Mouse (Mus musculus): ENCODE data around the gene Cfdp1.
A peak's percentile ranks its signal among the peaks of the same experiment; 100 is the strongest.

The Cfdp1 gene

GRCm38 (mm10) chr8:111853861-111854501, at the start of gene Cfdp1:
Gene Cfdp1, minus strand, starts transcription at chr8:111854291.
- ATAC-seq (ENCODE audit: low TSS enrichment): peak; percentile 100

GRCm38 (mm10) chr8:111902080-111902479, 48.0 kb upstream of the Cfdp1 start:
- ATAC-seq (ENCODE audit: low TSS enrichment): no peak

GRCm38 (mm10) chr8:111898586-111898985, 44.5 kb upstream of the Cfdp1 start:
- ATAC-seq (ENCODE audit: low TSS enrichment): no peak

DNA sequence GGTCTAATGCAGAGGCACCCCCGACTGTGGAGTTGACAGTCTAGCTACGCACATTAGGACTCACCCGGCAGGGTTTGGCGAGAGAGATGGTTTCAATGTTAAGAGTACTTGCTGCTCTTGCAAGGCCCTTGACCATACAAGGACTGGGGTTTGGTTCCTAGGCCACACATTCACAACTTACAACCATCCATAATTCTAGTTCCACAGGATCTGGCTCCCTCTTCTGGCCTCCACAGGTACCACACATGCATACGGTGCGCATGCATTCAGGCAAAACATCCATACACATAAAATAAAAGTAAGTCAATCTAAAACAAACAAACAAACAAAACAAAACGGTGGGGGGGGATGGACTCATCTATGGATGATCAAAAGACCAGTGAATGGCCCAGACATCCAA, 40.9 kb upstream of the Cfdp1 start:
- ATAC-seq (ENCODE audit: low TSS enrichment): no peak

DNA sequence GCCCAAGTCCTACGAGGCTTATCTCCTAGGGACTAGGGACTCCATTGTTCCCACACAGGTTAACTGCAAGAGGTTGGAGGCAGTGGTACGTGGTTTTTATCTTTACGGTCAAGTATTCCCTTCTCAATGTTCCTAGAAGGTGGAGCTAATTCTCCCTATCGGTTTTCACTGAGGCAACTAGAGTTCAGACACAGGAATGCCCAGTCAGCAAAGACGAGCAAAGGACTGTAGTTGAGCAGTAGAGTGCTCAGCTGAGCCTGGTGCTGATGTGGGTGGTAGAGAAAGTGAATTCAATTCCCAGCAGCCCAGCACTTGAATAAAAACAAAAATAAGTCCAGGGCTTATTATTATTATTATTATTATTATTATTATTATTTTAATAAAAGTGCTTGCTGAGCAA, 38.5 kb upstream of the Cfdp1 start:
- no peak for ATAC-seq (ENCODE audit: low TSS enrichment)

DNA sequence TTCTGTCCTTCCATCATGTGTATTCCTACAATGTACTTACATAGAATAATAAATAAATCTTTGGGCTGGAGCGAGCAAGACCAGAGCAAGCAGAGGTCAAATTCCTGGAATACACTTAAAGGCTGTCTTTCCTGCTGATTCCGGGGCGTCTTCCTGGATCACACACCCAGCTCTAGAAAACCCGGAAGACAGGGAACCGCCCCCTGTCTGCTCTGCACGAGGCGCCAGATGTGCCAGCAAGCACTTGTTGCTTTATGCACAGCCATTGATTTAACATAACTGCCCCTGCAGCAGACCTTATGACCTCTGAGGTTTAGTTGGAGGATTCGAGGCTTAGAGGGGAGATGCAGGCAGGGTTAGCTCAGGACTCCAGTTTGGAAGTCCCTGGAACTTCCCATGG, 37.9 kb upstream of the Cfdp1 start:
- ATAC-seq (ENCODE audit: low TSS enrichment): no peak

DNA sequence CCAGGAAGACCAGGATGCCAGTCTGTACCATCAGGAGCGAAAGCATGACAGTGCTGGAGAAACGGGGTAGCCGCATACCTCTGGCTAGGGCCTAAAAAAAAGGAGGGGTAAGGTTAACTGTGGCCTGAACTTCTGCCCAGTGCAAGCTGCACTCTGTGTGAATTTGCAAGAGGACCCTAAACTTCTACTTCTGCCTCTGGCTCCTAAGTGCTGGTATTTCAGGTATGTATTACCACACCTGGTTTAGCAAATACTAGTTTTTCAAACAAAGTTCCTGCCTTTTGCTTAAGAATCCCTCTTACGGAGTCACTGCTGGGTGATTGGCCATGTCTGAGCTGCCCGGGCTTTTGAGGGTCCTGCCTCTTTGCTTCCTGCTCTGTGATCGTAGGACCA, 36.8 kb upstream of the Cfdp1 start:
- no peak for ATAC-seq (ENCODE audit: low TSS enrichment)

- peak; percentile 62; the same call in 1 of the 2 replicates for ATAC-seq (ENCODE audit: low TSS enrichment)
These were observed 36.1 kb upstream of the Cfdp1 start for GRCm38 (mm10) chr8:111889931-111890910.

- no peak for ATAC-seq (ENCODE audit: low TSS enrichment)
These were observed 34.1 kb upstream of the Cfdp1 start for GRCm38 (mm10) chr8:111888091-111888650.

DNA sequence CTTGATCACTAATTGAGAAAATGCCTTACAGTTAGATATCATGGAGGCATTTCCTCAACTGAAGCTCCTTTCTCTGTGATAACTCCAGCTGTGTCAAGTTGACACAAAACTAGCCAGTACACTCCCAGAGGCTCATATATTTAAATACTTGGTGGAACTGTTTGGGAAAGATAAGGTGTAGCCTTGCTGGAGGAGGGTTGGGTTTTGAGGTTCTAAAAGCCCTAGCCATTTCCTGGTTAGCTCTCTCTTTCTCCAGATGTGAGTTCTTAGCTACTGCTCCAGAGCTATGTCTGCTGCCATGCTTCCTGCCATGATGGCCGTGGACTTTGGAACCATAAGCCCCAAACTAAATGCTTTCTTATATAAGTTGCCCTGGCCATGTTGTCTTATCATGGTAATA, 33.4 kb upstream of the Cfdp1 start:
- no peak for ATAC-seq (ENCODE audit: low TSS enrichment)

DNA sequence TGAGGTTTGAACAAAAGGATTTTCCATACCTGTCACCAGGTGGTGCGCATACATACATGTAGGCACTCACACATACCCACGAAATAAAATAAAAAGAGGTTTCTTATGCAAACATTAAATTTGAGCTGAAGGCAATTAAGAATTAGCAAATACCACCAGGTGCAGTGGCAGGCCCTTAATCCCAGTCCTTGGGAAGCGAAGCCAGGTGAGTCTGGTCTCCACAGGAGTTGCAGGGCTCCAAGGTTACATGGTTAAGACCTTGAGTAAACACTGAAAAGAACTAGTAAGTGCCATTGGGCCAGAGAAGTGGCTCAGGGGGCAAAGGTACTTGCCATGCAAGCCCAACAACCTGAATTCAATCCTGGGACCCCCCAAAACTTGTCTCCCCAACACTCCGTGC, 29.5 kb upstream of the Cfdp1 start:
- no peak for ATAC-seq (ENCODE audit: low TSS enrichment)

- peak; percentile 84 for ATAC-seq (ENCODE audit: low TSS enrichment)
These were observed 27.5 kb upstream of the Cfdp1 start for GRCm38 (mm10) chr8:111881591-111881990.

DNA sequence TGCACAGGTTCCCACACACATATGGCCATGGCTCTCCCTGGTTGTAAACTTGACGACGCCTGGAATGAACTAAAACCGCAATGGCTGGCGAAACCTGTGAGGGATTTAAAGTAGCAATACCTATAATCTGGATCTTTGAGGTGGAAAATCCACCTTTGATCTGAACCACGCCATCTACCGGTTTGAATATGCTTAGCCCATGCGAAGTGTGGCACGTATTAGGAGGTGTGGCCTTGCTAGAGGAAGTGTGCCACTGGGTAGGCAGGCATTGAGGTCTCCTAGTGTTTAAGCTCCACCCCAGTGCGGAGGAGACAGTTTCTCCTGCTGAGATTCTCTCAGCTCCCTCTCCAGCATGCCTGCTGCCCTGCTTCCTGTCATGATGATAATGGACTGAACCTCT, 23.6 kb upstream of the Cfdp1 start:
- ATAC-seq (ENCODE audit: low TSS enrichment): no peak

GRCm38 (mm10) chr8:111876355-111876948, 22.4 kb upstream of the Cfdp1 start, which contains the start of gene Tmem170:
Gene Tmem170, minus strand, starts transcription at chr8:111876750.
- ATAC-seq (ENCODE audit: low TSS enrichment): peak; percentile 98

GRCm38 (mm10) chr8:111875758-111876157, 21.7 kb upstream of the Cfdp1 start:
- no peak for ATAC-seq (ENCODE audit: low TSS enrichment)

- ATAC-seq (ENCODE audit: low TSS enrichment): no peak
These were observed 17.2 kb upstream of the Cfdp1 start for GRCm38 (mm10) chr8:111871278-111871677.

GRCm38 (mm10) chr8:111870379-111870778, 16.3 kb upstream of the Cfdp1 start:
- no peak for ATAC-seq (ENCODE audit: low TSS enrichment)

- ATAC-seq (ENCODE audit: low TSS enrichment): no peak
These were observed 14.6 kb upstream of the Cfdp1 start for GRCm38 (mm10) chr8:111868664-111869063.

DNA sequence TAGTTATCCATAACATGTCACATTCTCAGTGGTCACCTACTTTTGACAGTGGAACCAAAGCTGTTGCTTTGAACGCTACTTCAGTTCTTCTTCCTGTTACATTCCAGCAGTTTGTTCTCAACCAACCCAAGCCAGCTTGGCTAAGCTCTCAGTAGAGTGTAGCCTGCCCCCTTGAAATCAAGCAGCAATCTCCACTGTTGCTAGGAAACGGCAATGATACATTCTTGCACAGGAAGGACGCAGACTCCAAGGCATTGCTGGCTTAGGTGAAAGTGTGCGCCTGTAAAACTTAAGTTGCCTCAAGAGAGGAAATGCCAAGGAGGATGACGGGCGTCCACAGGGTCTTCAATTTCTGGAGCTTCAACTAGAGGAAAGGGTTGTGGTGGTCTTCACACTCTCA, 11.8 kb upstream of the Cfdp1 start:
- ATAC-seq (ENCODE audit: low TSS enrichment): 0 out of 2 replicates have a peak, but pooled peaks have one; percentile 62

DNA sequence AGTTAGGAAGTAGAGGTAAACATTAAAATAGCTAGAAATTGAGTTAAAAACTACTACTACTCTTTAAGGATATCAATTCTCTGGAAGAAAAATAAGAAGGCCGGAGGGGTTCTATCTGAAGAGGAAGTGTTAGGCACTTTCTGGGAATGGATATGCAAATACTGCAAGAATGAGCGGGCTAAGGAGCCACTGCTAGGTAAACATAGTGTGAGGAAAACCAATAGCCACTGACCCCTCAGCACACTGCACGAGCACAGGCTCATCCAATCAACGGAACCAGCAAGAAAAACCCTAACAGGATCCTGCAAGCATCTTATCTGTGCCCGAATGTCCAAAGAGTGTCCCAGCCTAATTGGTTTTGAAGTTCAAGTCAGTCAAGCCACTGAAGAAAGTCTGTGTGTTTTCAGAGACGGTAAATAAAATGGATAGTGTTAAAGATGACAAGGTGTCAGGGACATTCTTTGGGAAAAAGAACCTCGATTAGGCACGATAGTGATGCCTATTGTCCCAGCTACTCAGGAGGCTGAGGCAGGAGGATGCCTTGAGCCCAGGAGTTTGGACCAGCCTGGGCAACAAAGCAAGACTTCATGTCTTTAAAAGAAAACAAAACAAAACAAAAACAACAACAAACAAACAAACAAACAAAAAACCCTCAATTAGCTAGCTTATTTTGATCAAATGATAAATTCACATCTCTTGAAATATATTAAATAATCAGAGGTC, 11.2 kb upstream of the Cfdp1 start:
- ATAC-seq (ENCODE audit: low TSS enrichment): no peak

DNA sequence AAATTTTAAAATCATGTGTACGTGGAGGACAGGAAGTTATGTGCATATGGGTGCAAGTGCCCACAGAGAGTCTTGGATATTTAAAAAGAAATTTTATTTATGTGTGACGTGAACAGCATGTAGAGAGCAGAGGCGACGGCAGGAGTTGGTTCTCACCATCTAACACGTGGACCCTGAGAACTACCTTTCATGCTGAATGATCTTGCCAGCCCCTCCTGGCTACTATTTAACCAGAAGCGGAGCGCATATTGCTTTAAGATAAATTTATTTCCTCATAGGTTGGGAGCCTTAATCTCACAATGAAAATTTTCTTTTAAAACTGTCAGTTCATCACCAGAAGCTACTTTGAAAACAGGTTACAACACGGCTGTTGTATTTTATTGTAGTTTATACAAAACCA, 10.6 kb upstream of the Cfdp1 start:
- ATAC-seq (ENCODE audit: low TSS enrichment): no peak

GRCm38 (mm10) chr8:111863280-111863679, 9.2 kb upstream of the Cfdp1 start:
- ATAC-seq (ENCODE audit: low TSS enrichment): no peak
